Mouse (Mus musculus) E14TG2a.4 (cell line): ENCODE measurements around the gene Akt2.

ENCODE experiments used
- H3K27me3 ChIP-seq: 2 replicates; pipeline ENCODE4 v1.6.1; 2014; ENCODE audit warnings: low read length, control low read depth; ENCODE audit not compliant: insufficient read depth
- H3K36me3 ChIP-seq: 2 replicates; pipeline ENCODE4 v1.6.1; 2014; ENCODE audit warnings: low read length, control low read depth; ENCODE audit not compliant: insufficient read depth
- H3K4me1 ChIP-seq: replicated peaks from 2 replicates; pipeline ENCODE4 v1.6.1; 2014; ENCODE audit warnings: low read depth, low read length, control low read depth
- H3K4me3 ChIP-seq: replicated peaks from 2 replicates; pipeline ENCODE4 v1.5.1; 2014; ENCODE audit warnings: mild to moderate bottlenecking, low read length
- H3K9me3 ChIP-seq: 2 replicates; pipeline ENCODE4 v1.6.1; 2014; ENCODE audit warnings: low read length, control low read depth
- CTCF ChIP-seq: conservative IDR thresholded peaks from 2 replicates; pipeline ENCODE4 v1.5.1; 2014; ENCODE audit warnings: low read length
- NANOG ChIP-seq: IDR thresholded peaks from 2 replicates; pipeline ENCODE4 v1.6.1; 2014; ENCODE audit warnings: borderline replicate concordance, low read length, mixed read lengths
- POU5F1 ChIP-seq: IDR thresholded peaks from 2 replicates; pipeline ENCODE4 v1.6.1; 2014; ENCODE audit warnings: low read length, borderline replicate concordance

Gene Akt2

DNA sequence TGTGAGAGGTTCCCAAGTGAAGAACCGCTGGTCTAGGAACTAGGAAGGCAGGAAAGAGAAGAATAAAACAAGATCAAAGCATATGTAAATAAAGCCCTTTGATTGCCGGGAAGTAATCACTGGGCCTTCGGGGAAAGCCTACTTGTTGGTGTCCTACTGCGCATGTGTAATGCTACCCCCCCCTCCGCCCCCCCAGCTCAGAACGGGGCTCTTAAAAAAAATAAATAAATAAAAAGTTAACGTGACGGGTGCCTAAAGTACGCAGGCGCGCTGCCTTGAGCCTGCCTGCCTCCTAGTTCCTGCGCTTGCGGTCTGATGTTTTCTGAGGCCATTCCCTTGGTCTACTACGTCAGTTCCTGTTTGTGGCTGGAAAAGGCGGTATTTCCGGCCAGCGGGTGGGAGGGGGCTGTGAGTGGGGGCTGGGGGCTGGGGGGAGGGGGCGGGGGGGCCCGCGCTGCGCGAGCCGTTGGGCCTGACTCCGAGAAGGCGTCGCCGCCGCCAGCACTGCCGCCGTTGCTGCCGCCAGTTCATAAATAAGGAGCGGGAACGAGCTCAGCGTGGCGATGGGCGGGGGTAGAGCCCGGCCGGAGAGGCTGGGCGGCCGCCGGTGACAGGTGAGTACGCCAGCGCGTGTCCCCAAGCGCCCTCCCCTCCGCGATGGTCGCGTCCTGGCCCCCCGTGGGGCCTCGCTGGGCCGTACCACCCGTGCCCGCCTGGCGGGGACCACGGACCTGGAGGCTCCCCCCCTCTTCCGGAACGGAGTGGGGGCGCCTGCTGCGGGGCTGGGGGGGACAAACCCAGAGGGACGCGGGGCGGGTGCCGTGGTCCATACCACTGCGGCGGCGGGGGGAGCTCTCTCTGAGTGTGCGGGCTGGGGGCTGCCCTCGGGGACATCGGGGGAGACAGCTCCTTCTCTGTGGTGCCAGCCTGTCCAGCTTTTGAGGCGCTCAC, at the start of gene Akt2:
Gene Akt2, plus strand, starts transcription at position 287 of the 951 bp plus-strand sequence.
- Histone ChIP-seq H3K27me3 (no peaks in the 10 kb centered on the region), H3K36me3 (peaks cover 37% of the 10 kb centered on the region), H3K9me3 (no peaks in the 10 kb centered on the region), H3K4me3 (peak within 1 kb of the TSS; percentile 90), H3K4me1 (peaks cover 76% of the 10 kb centered on the region)
- no peak for TF ChIP-seq NANOG
- TF ChIP-seq CTCF, result no peak
- TF ChIP-seq POU5F1, result no peak

DNA sequence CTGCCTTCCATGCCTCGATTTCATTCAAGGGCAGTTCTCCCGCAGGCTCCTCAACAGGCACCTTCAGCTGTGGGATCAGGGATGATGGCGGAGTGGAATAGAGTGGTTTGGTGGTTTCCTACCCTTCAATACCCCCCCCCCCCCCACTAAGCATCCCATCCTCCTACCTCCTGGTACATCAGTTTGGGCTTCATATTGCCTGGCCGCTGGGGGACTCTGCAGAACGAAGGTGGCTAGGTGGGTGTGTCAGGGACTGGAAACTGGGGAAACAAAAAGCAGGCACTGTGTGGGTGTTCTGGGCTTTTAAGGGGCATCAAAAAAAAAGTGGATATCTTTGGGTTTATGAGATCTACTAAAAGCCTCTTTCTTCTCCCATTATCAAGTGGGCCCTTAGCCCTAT, 49.4 kb upstream of the Akt2 start:
- Histone ChIP-seq H3K4me3 (peak overlapping the region; percentile 78), H3K9me3 (no peaks in the 10 kb centered on the region), H3K27me3 (no peaks in the 10 kb centered on the region), H3K36me3 (peaks cover 65% of the 10 kb centered on the region), H3K4me1 (peaks cover 68% of the 10 kb centered on the region)
- TF ChIP-seq POU5F1 (no peak), NANOG (no peak), CTCF (no peak)

DNA sequence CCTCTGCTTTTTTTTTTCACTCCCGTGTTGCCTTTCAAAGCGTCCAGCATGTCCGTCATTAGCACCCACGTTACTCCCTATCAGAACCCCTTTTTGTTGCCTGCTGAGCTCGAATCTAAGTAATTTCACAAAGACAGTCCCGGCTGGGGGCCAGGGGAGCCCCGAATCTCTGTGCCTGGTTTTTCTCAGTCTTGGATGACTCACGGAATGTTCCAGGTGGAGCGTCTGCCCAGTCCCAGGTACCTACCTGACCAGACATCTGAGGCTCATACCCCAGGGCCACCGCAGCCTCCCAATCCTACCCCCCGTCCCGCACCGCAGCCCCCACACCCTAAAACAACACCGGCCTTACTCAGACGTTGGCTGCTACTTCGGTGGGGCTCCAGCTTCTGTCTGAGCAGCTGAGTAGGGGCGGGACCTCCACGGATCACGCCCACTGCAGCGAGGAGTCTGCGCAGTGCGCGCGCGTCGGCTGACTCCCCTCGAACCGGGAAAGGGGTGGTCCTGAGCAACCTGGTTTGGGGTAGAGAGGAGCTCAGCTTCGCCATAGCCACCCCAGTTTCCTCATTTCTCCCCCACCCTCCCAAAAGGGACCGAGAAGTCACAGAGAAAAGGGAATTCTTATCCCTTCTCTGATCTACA, 48.8 kb upstream of the Akt2 start:
- Histone ChIP-seq H3K4me3 (peak overlapping the region; percentile 78), H3K36me3 (peaks cover 61% of the 10 kb centered on the region), H3K9me3 (no peaks in the 10 kb centered on the region), H3K4me1 (peaks cover 67% of the 10 kb centered on the region), H3K27me3 (no peaks in the 10 kb centered on the region)
- TF ChIP-seq CTCF (no peak), NANOG (no peak), POU5F1 (no peak)

DNA sequence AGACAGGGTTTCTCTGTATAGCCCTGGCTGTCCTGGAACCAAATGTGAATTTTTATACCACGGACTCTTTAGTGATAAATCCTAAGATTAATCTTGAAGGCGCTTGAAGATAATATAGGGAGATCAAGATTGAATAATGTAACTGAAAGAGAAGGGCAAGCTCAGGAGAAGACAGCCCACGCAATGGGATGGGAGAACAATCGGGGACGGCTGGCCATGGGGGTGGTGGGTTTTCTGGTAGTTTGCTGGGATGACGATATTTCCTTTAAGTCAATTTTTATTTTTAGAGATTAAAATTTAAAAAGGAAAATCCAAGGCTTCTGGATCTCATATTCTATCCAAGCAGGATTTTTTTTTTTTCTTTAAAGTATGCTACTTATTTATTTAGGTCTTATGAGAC, 48.3 kb upstream of the Akt2 start:
- Histone ChIP-seq H3K4me3 (peak overlapping the region; percentile 78), H3K36me3 (peaks cover 61% of the 10 kb centered on the region), H3K4me1 (peaks cover 67% of the 10 kb centered on the region), H3K27me3 (no peaks in the 10 kb centered on the region), H3K9me3 (no peaks in the 10 kb centered on the region)
- TF ChIP-seq NANOG (no peak), CTCF (no peak), POU5F1 (no peak)

- Histone ChIP-seq H3K36me3 (peaks cover 53% of the 10 kb centered on the region), H3K27me3 (no peaks in the 10 kb centered on the region), H3K4me1 (peaks cover 64% of the 10 kb centered on the region), H3K4me3 (no peak overlapping the region), H3K9me3 (no peaks in the 10 kb centered on the region)
- no peak for TF ChIP-seq CTCF
- TF ChIP-seq NANOG, result no peak
- no peak for TF ChIP-seq POU5F1
Observed at GRCm38 (mm10) chr7:27543851-27544250, 47.5 kb upstream of the Akt2 start.

DNA sequence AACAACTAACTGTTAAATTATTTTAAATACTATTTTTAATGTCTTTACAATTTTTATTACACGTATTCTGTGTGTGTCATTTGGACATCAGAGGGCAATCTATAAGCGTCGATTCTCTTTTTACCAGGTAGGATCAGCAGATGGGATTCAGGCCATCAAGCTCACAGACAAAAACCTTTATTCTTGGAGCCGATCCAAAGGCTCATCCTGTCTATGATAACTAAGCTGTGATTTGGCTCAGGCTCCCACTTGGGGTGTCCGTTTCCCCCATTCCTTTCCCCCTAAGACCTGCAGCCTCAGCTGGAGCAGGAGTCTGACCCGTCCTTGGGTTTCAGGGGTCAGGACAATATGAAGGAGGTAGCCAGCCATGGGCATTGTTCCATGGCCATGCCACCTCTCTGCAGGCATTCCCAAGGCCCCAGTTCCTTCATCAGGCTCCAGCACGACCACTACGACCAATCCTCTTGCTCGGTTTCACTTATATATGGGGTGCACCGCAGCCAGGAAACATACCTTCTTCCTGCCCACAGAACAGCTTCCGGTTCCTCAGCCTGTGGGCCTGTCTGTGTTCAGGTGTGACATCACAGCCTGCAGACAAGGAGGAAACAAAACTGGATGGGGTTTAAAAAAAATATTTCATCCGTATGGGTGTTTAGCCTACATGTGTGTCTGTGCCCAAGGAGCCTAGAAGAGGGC, 46.5 kb upstream of the Akt2 start:
- TF ChIP-seq CTCF (no peak), POU5F1 (no peak), NANOG (no peak)
- peaks cover 43% of the 10 kb centered on the region for H3K36me3 ChIP-seq
- H3K4me1 ChIP-seq, result peaks cover 65% of the 10 kb centered on the region
- no peak overlapping the region for H3K4me3 ChIP-seq
- H3K9me3 ChIP-seq, result no peaks in the 10 kb centered on the region
- H3K27me3 ChIP-seq, result no peaks in the 10 kb centered on the region

DNA sequence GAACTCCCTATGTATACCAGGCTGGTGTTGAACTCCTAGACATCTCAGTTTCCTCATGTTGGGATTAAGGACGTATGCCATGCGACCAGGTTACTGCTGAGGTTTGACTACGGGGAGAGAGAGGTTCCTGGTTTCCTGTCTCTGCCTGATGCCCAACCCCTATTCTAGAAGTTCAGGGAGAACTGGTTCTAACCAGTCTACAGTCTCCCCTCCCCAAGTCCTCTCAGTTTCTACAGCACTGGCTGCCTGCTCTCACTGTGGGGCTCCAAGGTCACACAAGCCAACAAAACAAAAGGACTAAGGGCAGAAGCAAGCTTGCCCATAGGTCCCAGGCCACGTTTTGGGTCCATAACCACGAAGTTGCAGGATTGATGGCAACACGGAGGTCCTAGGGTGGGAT, 41.8 kb upstream of the Akt2 start:
- TF ChIP-seq NANOG, result no peak
- no peak for TF ChIP-seq CTCF
- no peak for TF ChIP-seq POU5F1
- Histone ChIP-seq H3K36me3 (peaks cover 29% of the 10 kb centered on the region), H3K4me1 (peaks cover 65% of the 10 kb centered on the region), H3K27me3 (no peaks in the 10 kb centered on the region), H3K9me3 (no peaks in the 10 kb centered on the region), H3K4me3 (peak overlapping the region; percentile 43)

- H3K36me3 ChIP-seq, result peaks cover 32% of the 10 kb centered on the region
- TF ChIP-seq CTCF (no peak), POU5F1 (no peak), NANOG (no peak)
- H3K9me3 ChIP-seq, result no peaks in the 10 kb centered on the region
- H3K4me3 ChIP-seq, result peak overlapping the region; percentile 97
- no peaks in the 10 kb centered on the region for H3K27me3 ChIP-seq
- peaks cover 82% of the 10 kb centered on the region for H3K4me1 ChIP-seq
Observed at GRCm38 (mm10) chr7:27552070-27552469, 39.3 kb upstream of the Akt2 start.
